Mouse (Mus musculus) olfactory bulb, adult 2 months (tissue): ENCODE results near the gene Prss22.

Experiments used
- CTCF ChIP-seq: fragments of 200-500 bp; IDR thresholded peaks from 2 replicates; pipeline ENCODE4 v1.5.1; 2012; ENCODE audit warnings: low read depth, mild to moderate bottlenecking, low read length, moderate library complexity; ENCODE audit not compliant: insufficient read depth
- POLR2A ChIP-seq: fragments of 200-500 bp; IDR thresholded peaks from 2 replicates; pipeline ENCODE4 v1.6.1; 2012; ENCODE audit warnings: mild to moderate bottlenecking, low read depth, low read length, moderate library complexity; ENCODE audit not compliant: insufficient read depth

- no peak for TF ChIP-seq CTCF
- no peak for TF ChIP-seq POLR2A
These were observed 23.7 kb upstream of the Prss22 start for GRCm38 (mm10) chr17:24021375-24022199.
